Mouse (Mus musculus): ENCODE measurements around the gene Gmppb.

The Gmppb gene

DNA sequence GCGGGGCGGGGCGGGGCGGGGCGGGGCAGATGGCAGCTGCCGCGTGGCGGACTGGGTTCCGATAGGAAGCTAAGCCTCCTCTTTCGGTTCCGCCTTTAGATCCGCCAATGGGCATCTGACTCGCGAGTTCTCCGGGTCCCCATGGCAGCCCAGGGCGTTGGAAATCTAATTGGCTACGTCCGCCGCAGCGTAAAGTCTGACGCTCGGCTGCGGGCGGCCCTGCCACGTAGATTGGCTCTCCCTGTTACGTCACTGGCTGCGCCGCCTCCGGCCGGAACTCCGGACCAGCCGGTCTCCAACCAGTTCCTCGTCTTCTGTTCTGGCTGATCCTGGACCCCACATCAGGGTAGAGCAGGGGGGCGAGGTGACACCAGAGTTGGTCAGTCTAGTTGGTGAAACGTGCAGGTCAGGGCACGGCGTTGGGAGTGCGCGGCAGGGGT is at the start of gene Gmppb:
Gmppb (plus strand) TSS at position 227 of the 440 bp plus-strand sequence.
- TF ChIP-seq GATA4 (IDR thresholded peaks at IDR 0.05; ENCODE audit: insufficient replicate concordance, low read length): no peak

DNA sequence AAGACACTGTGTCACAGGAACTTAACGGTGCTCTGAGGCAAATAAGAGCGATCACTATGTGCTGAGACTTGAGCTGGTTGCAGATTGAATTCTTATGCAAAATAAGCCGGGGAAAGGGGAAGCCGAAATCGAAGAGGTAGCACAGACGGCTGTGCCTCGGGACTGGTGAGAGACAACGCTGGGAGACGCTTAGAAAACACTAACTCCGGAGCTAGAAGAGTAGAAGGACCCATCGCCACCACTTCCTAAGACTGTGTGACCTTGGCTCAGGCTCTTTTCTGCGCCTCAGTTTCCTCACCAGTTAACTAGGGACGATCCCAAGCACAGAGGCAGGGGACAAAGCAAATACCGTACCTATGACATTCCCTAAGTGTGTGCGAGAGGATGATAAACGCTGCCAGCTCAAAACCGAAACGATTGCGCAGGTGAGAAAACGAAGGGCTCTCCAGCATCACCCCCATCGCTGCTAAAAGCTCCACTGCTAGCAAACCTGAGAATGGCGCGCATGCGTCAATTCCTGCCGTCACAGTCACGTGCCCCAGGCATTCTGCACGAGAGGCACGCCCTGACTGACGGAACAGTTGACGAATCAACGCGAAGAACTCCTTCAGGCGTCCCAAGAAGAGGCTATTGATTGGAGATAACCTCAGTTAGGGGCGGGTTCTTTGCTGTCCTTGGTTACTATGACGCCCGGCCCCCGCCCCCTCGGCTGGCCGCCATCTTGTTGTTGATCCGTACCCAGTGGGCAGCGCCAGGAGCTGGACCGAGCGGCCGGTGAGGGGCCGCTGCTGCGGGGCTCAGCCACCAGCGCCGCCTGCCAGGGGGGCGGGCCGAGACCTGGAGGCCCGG is 46.9 kb upstream of the Gmppb start, which contains the start of gene Ip6k1:
Ip6k1 (plus strand) TSS at position 580 of the 849 bp plus-strand sequence.
- no peak for TF ChIP-seq GATA4 (IDR thresholded peaks at IDR 0.05; ENCODE audit: insufficient replicate concordance, low read length)

DNA sequence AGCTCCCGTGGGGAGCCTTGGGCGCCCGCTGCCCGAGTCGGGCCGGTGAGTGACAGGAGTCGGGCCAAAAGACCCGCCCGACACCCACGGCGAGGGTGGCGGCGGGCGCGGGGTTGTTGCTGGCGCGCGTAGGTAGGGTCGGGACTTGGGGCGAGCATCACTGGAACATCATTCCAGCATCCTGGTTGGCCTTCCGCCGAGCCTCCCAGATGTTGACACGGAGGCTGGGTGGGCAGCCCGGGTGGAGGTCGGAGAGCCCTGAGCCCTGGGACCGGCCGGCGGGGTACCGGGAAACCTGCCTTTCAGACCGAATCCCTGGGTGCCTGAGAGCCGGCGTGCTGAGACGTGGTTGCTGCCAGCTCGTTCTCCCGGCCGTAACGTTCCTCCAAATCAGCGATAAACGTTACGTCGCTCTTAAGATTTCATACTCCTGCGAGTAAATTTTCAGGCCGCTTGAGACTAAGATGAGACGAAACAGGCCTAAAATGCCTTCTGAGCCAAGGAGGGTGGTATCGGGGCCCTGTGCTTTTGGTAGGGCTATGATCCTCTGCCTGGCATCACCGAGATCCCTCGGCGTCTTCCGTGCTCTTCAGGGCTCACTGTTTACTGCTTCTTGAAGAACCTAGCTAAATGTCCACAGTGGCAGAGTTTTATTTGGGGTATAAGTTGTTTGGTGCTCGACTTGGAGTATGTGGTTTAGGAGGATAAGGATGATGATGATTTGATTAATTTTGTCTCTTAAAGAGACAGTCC is 46.1 kb upstream of the Gmppb start:
- TF ChIP-seq GATA4 (IDR thresholded peaks at IDR 0.05; ENCODE audit: insufficient replicate concordance, low read length): no peak

GRCm38 (mm10) chr9:108003531-108003890 is 45.5 kb upstream of the Gmppb start:
- no peak for TF ChIP-seq GATA4 (IDR thresholded peaks at IDR 0.05; ENCODE audit: insufficient replicate concordance, low read length)

- TF ChIP-seq GATA4 (IDR thresholded peaks at IDR 0.05; ENCODE audit: insufficient replicate concordance, low read length): no peak
Observed at GRCm38 (mm10) chr9:108008041-108008440, 41.0 kb upstream of the Gmppb start.

GRCm38 (mm10) chr9:108010385-108010784 is 38.7 kb upstream of the Gmppb start:
- no peak for TF ChIP-seq GATA4 (IDR thresholded peaks at IDR 0.05; ENCODE audit: insufficient replicate concordance, low read length)

GRCm38 (mm10) chr9:108017127-108017526 is 31.9 kb upstream of the Gmppb start:
- no peak for TF ChIP-seq GATA4 (IDR thresholded peaks at IDR 0.05; ENCODE audit: insufficient replicate concordance, low read length)

- TF ChIP-seq GATA4 (IDR thresholded peaks at IDR 0.05; ENCODE audit: insufficient replicate concordance, low read length): no peak
Observed at GRCm38 (mm10) chr9:108020741-108021140, 28.3 kb upstream of the Gmppb start.

DNA sequence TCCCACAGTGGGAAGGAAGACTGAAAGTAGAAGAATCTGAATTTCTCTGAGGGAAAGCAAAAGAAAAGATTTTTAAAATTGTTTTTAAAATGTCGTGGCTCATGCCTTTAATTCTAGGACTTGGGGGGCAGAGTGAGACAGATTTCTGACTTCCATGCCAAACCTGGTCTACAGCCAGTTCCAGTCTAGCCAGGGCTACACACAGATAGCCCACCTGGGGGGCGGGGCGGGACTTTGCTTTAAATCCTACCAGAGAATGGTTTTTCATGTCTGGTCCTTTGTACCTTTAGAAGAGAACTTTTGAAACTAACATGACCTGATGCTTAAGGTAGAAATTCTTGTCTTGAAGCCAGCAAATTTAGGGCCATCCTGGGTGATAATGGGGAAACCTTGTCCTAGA is 25.8 kb upstream of the Gmppb start:
- TF ChIP-seq GATA4 (IDR thresholded peaks at IDR 0.05; ENCODE audit: insufficient replicate concordance, low read length): no peak

DNA sequence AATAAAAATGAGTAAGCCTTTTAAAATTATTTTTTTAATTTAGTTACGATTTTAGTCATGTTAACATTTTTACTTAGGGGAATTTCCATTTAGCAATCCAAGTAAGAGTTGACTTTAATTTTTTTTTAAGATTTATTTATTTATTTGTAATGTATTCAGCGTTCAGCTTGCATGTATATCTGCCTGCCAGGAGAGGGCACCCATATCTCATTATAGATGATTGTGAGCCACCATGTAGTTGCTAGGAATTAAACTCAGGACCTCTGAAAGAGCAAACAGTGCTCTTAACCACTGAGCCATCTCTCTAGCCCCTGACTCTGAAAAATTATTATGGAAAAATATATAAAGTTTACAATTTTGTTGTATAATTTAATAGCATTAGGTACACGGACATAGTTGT is 22.5 kb upstream of the Gmppb start:
- no peak for TF ChIP-seq GATA4 (IDR thresholded peaks at IDR 0.05; ENCODE audit: insufficient replicate concordance, low read length)

- no peak for TF ChIP-seq GATA4 (IDR thresholded peaks at IDR 0.05; ENCODE audit: insufficient replicate concordance, low read length)
Observed at GRCm38 (mm10) chr9:108027867-108028266, 21.2 kb upstream of the Gmppb start.

GRCm38 (mm10) chr9:108032126-108032525 is 16.9 kb upstream of the Gmppb start:
- TF ChIP-seq GATA4 (IDR thresholded peaks at IDR 0.05; ENCODE audit: insufficient replicate concordance, low read length): no peak

DNA sequence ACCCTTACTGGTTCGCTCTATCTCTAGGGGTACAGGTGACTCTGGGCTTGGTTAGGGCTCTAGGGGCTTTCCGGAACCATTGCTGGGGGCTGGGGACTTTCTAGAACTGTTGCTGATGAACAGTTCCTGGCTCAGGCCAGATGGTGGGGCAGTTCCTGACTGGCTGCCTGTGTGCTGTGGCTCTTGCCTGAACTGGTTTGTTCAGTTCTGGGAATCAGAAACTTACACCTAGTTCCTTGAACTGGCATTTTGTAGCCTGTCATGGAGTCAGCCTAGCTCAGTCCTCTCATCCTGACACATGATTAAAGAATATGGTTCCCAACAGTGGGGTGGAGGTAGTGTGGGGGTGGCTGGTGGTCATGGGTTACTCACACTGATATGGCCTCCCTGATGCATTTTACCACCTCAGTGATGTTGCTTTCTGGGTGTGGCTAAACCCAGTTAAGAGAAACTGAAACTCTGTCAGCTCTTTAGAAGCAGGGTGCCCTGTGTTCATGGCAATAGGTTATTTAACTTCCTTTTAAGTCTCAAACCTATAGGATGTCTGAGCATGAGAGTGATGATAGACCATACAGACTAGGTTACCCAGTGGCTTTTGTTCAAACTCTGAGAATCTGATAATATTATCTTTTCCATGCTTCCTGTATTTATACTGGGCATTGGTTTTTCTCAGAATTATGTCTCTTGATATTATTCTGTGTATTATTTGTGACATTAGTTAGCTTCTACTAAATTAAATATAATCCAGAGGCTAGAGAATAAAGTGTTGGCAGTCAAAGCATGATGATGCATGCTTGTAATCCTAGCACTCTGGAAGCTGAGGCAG is 13.5 kb upstream of the Gmppb start:
- TF ChIP-seq GATA4 (IDR thresholded peaks at IDR 0.05; ENCODE audit: insufficient replicate concordance, low read length): no peak

DNA sequence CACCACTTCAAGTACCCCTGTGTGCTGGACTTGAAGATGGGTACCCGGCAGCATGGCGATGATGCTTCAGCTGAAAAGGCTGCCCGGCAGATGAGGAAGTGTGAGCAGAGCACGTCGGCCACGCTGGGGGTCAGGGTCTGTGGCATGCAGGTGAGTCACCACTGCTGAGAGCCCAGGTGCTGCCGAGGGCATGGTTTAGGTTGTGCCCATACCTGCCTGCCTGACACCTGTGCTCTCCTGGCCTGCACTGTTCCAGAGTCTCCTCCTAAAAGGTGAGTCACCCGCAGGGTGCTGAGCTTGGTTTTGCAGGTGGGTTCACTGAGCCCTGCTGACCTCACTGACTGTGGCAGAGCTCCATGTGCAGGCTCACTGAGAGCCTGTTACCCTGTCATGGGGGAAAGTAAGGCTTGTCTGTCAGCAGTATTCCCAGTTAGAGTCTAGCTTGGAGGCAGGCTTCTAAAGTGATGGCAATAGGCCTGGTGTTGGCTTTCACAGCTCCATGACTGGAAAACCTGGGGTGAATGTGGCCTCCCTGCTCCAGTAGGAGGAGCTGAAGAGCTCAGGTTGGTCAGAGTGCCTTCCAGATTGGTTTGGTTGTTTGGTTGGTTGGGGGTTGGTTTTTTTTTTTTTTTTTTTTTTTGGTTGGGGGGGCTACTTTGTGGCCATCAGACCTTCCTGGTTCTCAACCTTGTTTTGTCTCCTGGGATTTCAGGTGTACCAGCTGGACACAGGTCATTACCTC is 4.1 kb upstream of the Gmppb start:
- TF ChIP-seq GATA4 (IDR thresholded peaks at IDR 0.05; ENCODE audit: insufficient replicate concordance, low read length): no peak

DNA sequence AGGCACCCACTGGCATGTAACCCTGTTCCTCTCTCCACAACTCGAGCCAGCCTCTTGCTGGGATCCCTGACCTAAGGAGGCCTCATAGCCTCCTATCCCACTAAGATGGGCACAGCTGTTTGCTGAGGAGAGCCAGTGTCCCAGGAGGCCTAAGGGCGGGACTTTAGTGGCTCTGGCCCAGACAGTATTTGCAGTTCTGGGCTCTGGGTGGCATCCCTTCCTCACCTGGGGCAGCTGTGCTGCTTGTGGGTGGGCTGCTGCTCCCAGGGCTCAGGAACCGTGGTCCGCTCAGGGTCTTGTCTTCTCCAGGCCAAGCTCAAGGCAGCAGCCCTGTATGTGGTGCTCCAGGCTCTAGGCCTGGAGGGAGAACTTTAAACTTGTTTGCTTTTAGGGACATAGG is 2.5 kb upstream of the Gmppb start:
- TF ChIP-seq GATA4 (IDR thresholded peaks at IDR 0.05; ENCODE audit: insufficient replicate concordance, low read length): no peak
